Mouse (Mus musculus) kidney, postnatal 36 days (tissue): ENCODE measurements around the gene Wscd2.

Experiments
- DNase-seq, 2 experiments: peaks; one replicate each; pipeline ENCODE4 v3.0.0; 2021 to 2022; ENCODE audit warnings: mixed read lengths in 2 of 2

Gene Wscd2

GRCm38 (mm10) chr5:113620130-113620716, 130.1 kb downstream of the Wscd2 start:
- DNase-seq = no peak

- DNase-seq = no peak
These were observed 130.9 kb downstream of the Wscd2 start for GRCm38 (mm10) chr5:113620999-113621398.

- DNase-seq = no peak
These were observed 132.9 kb downstream of the Wscd2 start for GRCm38 (mm10) chr5:113623052-113623451.

- peak in 1 of 2 experiments; percentile 28 for DNase-seq
These were observed 134.9 kb downstream of the Wscd2 start for GRCm38 (mm10) chr5:113625068-113625467.

- no peak for DNase-seq
These were observed 136.2 kb downstream of the Wscd2 start for GRCm38 (mm10) chr5:113626352-113626751.

- DNase-seq = no peak
These were observed 136.9 kb downstream of the Wscd2 start for GRCm38 (mm10) chr5:113626991-113627390.

GRCm38 (mm10) chr5:113627820-113628437, 137.8 kb downstream of the Wscd2 start:
- DNase-seq = no peak

GRCm38 (mm10) chr5:113629248-113629647, 139.1 kb downstream of the Wscd2 start:
- no peak for DNase-seq

- DNase-seq = no peak
These were observed 140.0 kb downstream of the Wscd2 start for GRCm38 (mm10) chr5:113630116-113630515.

- DNase-seq = peak; percentile 55 to 62
These were observed 143.0 kb downstream of the Wscd2 start for GRCm38 (mm10) chr5:113633037-113633714.

GRCm38 (mm10) chr5:113634024-113634651, 144.0 kb downstream of the Wscd2 start:
- peak; percentile 82 to 89 for DNase-seq

GRCm38 (mm10) chr5:113634887-113635610, 144.9 kb downstream of the Wscd2 start:
- peak in 1 of 2 experiments; percentile 44 for DNase-seq

- peak in 1 of 2 experiments; percentile 48 for DNase-seq
These were observed 145.9 kb downstream of the Wscd2 start for GRCm38 (mm10) chr5:113635861-113636565.

GRCm38 (mm10) chr5:113637631-113638030, 147.5 kb downstream of the Wscd2 start:
- DNase-seq = peak in 1 of 2 experiments; percentile 39

GRCm38 (mm10) chr5:113638055-113638454, 147.9 kb downstream of the Wscd2 start:
- DNase-seq = no peak

GRCm38 (mm10) chr5:113639126-113639525, 149.0 kb downstream of the Wscd2 start:
- DNase-seq = no peak
